Mouse (Mus musculus): ENCODE measurements around the gene Cmtm4. TPM values are rescaled to one million over a fixed set of nuclear protein-coding genes. Genes with fewer than 3 reads are reported as not detected.

Cmtm4 gene
- 10 to 100 TPM; 11.3 to 12.8 TPM for total RNA-seq (2021)
- long read RNA-seq, experiment 1, full-length matches to known transcripts: 2 of 6 reads
- long read RNA-seq, experiment 1, partial matches to known transcripts: 0 of 6 reads
- long read RNA-seq, experiment 1, other reads (novel, unspliced or antisense): 4 of 6 reads
- long read RNA-seq, experiment 2, full-length matches to known transcripts: 3 of 3 reads
- long read RNA-seq, experiment 2, partial matches to known transcripts: 0 of 3 reads
- long read RNA-seq, experiment 2, other reads (novel, unspliced or antisense): 0 of 3 reads

- peak; percentile 69 to 74 for DNase-seq
These were observed at the start of gene Cmtm4 for GRCm38 (mm10) chr8:104395703-104396357. Gene Cmtm4 (minus strand): TSS chr8:104395807.

GRCm38 (mm10) chr8:104445248-104445647 lies 49.6 kb upstream of the Cmtm4 start:
- no peak for DNase-seq

- no peak for DNase-seq
These were observed 47.6 kb upstream of the Cmtm4 start for GRCm38 (mm10) chr8:104443125-104443679.

- peak; percentile 92 to 97 for DNase-seq
These were observed 46.9 kb upstream of the Cmtm4 start, which contains the start of gene Dync1li2 for GRCm38 (mm10) chr8:104442299-104443124. Gene Dync1li2 (minus strand): TSS chr8:104443047.

GRCm38 (mm10) chr8:104441613-104442012 lies 46.0 kb upstream of the Cmtm4 start:
- DNase-seq: no peak

GRCm38 (mm10) chr8:104439461-104439860 lies 43.9 kb upstream of the Cmtm4 start:
- DNase-seq: no peak

GRCm38 (mm10) chr8:104437494-104438135 lies 42.0 kb upstream of the Cmtm4 start:
- no peak for DNase-seq

- no peak for DNase-seq
These were observed 41.0 kb upstream of the Cmtm4 start for GRCm38 (mm10) chr8:104436591-104436990.

GRCm38 (mm10) chr8:104436038-104436437 lies 40.4 kb upstream of the Cmtm4 start:
- peak; percentile 98 to 99 for DNase-seq

GRCm38 (mm10) chr8:104434826-104435354 lies 39.3 kb upstream of the Cmtm4 start:
- no peak for DNase-seq

- DNase-seq: peak; percentile 36 to 37
These were observed 38.7 kb upstream of the Cmtm4 start for GRCm38 (mm10) chr8:104434275-104434674.

GRCm38 (mm10) chr8:104433191-104433842 lies 37.7 kb upstream of the Cmtm4 start:
- DNase-seq: no peak

- DNase-seq: no peak
These were observed 37.0 kb upstream of the Cmtm4 start for GRCm38 (mm10) chr8:104432656-104433055.

GRCm38 (mm10) chr8:104430230-104430629 lies 34.6 kb upstream of the Cmtm4 start:
- DNase-seq: no peak

- no peak for DNase-seq
These were observed 32.1 kb upstream of the Cmtm4 start for GRCm38 (mm10) chr8:104427703-104428102.

- DNase-seq: no peak
These were observed 26.7 kb upstream of the Cmtm4 start for GRCm38 (mm10) chr8:104422313-104422712.

- no peak for DNase-seq
These were observed 20.4 kb upstream of the Cmtm4 start for GRCm38 (mm10) chr8:104416022-104416421.

- no peak for DNase-seq
These were observed 18.6 kb upstream of the Cmtm4 start for GRCm38 (mm10) chr8:104414204-104414603.

GRCm38 (mm10) chr8:104413770-104414169 lies 18.2 kb upstream of the Cmtm4 start:
- DNase-seq: no peak

GRCm38 (mm10) chr8:104412805-104413532 lies 17.4 kb upstream of the Cmtm4 start:
- no peak for DNase-seq
